In genomic region chr4:83314922-83315881, GRCm38 (mm10) we compare ENCODE assay signal across 8 mouse cellular contexts. TPM values are rescaled to one million over a fixed set of nuclear protein-coding genes. Genes with fewer than 3 reads are reported as not detected.
A peak's percentile ranks its signal among the peaks of the same experiment; 100 is the strongest.
DNase-seq lines count a peak whose midpoint lies in the region; ATAC-seq and TF ChIP-seq lines count a peak whose summit lies in the region.

No protein-coding gene starts in this region.

- ATAC-seq in G1E (ENCODE audit: extremely low read depth, insufficient number of reproducible peaks, low FRiP score, poor library complexity, severe bottlenecking) = peak; percentile 41
- ATAC-seq in intestine, embryonic 16.5 days = peak; percentile 41; the same call in 1 of the 2 replicates
- peak; percentile 76 for ATAC-seq in megakaryocyte, adult 5-6 weeks (ENCODE audit: poor library complexity, severe bottlenecking)

- peak overlapping the region; percentile 51 for H3K9ac ChIP-seq in intestine, embryonic 16.5 days (ENCODE audit: low read depth, low read length)

- no peak for TF ChIP-seq POLR2A in embryonic fibroblast, embryonic 13.5 days (IDR thresholded peaks at IDR 0.05; ENCODE audit: low read depth, low read length)

- WGBS in intestine, embryonic 16.5 days = 50% methylated on average over 13 of the region's 13 CpGs

- H3K4me3 ChIP-seq in G1E (ENCODE audit: low read depth, low read length) = no peak overlapping the region
- peak overlapping the region; percentile 2 for H3K4me3 ChIP-seq in embryonic fibroblast, embryonic 13.5 days (ENCODE audit: insufficient read depth, low read length)
- H3K4me3 ChIP-seq in intestine, embryonic 16.5 days (ENCODE audit: low read length) = peak overlapping the region; percentile 10; the same call in 1 of the 2 replicates

- H3K4me2 ChIP-seq in intestine, embryonic 16.5 days (ENCODE audit: low read depth, low read length) = peak overlapping the region; percentile 40

- no peaks in the 10 kb centered on the region for H3K4me1 ChIP-seq in G1E (ENCODE audit: insufficient read depth, low read depth, low read length)
- 0 out of 2 replicates have a peak, but pooled peaks cover 3% of the 10 kb centered on the region for H3K4me1 ChIP-seq in embryonic fibroblast, embryonic 13.5 days (ENCODE audit: control insufficient read depth, insufficient read depth, low read length)
- H3K4me1 ChIP-seq in intestine, embryonic 16.5 days (ENCODE audit: control insufficient read depth, insufficient read depth, low read length) = peaks cover 7% of the 10 kb centered on the region; the same call in 1 of the 2 replicates

- no peaks in the 10 kb centered on the region for H3K36me3 ChIP-seq in G1E (replicated peaks)
- H3K36me3 ChIP-seq in intestine, embryonic 16.5 days (ENCODE audit: control insufficient read depth, insufficient read depth, low read length) = no peaks in the 10 kb centered on the region

- peaks cover 69% of the 10 kb centered on the region for H3K9me3 ChIP-seq in G1E (replicated peaks)
- H3K9me3 ChIP-seq in intestine, embryonic 16.5 days (ENCODE audit: control insufficient read depth, low read length) = no peaks in the 10 kb centered on the region

- peak; percentile 16 for DNase-seq in layer of hippocampus, adult 9-11 months
- no peak for DNase-seq in layer of hippocampus, adult 18-20 months (ENCODE audit: low spot score in 2 of 2)
- no peak for DNase-seq in G1E (ENCODE audit: low spot score)
- DNase-seq in urinary bladder, adult 18-20 months (ENCODE audit: low spot score in 2 of 2) = no peak
- DNase-seq in embryo, embryonic 10.5 days (ENCODE audit: low spot score) = no peak

- no peak for TF ChIP-seq CTCF in G1E (IDR thresholded peaks at IDR 0.05; ENCODE audit: low read depth, low read length)
- TF ChIP-seq CTCF in embryonic fibroblast, embryonic 13.5 days (IDR thresholded peaks at IDR 0.05; ENCODE audit: borderline replicate concordance, insufficient read depth, low read length) = no peak

- H3K27ac ChIP-seq in embryonic fibroblast, embryonic 13.5 days (ENCODE audit: insufficient read depth, low read length) = peak overlapping the region; percentile 46
- H3K27ac ChIP-seq in intestine, embryonic 16.5 days (ENCODE audit: low read length) = no peak overlapping the region

- no peaks in the 10 kb centered on the region for H3K27me3 ChIP-seq in G1E (ENCODE audit: insufficient read depth, low read length)
- no peaks in the 10 kb centered on the region for H3K27me3 ChIP-seq in intestine, embryonic 16.5 days (replicated peaks; ENCODE audit: control insufficient read depth, insufficient read depth, low read length)

RNA-seq across cellular contexts. Expression of gene Ttc39b, which starts 8.9 kb away (rescaled TPM):
- total RNA-seq in layer of hippocampus, adult 18-20 months (2021) = 10 to 100 TPM; 34.1 to 36.4 TPM
- total RNA-seq in G1E (2014; fragmentation: Nextera tagmentation) (not detected in 2 replicates), G1E (2017) (0.49 and 0.52 TPM in 2 replicates)
- polyA plus RNA-seq in G1E (2012) = not detected in 2 replicates
- polyA plus RNA-seq in embryonic fibroblast, embryonic 13.5 days (2011; ENCODE audit: insufficient read length, low read depth, missing spikeins) = 34.6 and 39.5 TPM in 2 replicates
- 1.4 and 2.4 TPM in 2 replicates for polyA plus RNA-seq in intestine, embryonic 16.5 days (2015; fragmentation: Nextera tagmentation; extraction: Ambion mirVana)
- total RNA-seq in megakaryocyte, adult 5-6 weeks (2015) = 4.4 and 5.3 TPM in 2 replicates
- total RNA-seq in megakaryocyte, adult 5-6 weeks (2017) = 4.9 and 5.0 TPM in 2 replicates

Comparison
In these comparisons a context has a peak if more than half of its experiments do, and no peak if none do; other contexts are left out.
1. RNA of gene Ttc39b, which starts 8.9 kb away (total RNA-seq): 34.1 to 36.4 TPM in layer of hippocampus, adult 18-20 months; 4.4 to 5.3 TPM in megakaryocyte, adult 5-6 weeks and 0.49 to 0.52 TPM in G1E; every median in the first group is over 4 times any median in the second.
2. Peak in every context shown above with its lines, with median percentiles within 50 percentile points of each other: ATAC-seq.